Mouse (Mus musculus) heart, adult 18-20 months (tissue): ENCODE measurements at regions not wholly inside any gene's neighbourhood (a gene's known extent, or its start where the extent isn't known, plus 50 kb on each side); places are given as distances from the start of the nearest gene placed in this dataset.
"Not testable (repeated sequence)": the region's sequence is repeated elsewhere in the genome, so short reads cannot be mapped to it uniquely, and the experiment has no call there.

Source experiments
- DNase-seq, 2 experiments: peaks; one replicate each; pipeline ENCODE4 v3.0.0; 2021 to 2022; ENCODE audit warnings: mixed read lengths in 1 of 2

- no peak for DNase-seq
Measured at GRCm38 (mm10) chr13:28839084-28839483, 114.4 kb downstream of the Sox4 start.

GRCm38 (mm10) chr13:28838216-28838615 lies 115.3 kb downstream of the Sox4 start:
- DNase-seq, result no peak

GRCm38 (mm10) chr13:28837196-28837595 lies 116.3 kb downstream of the Sox4 start:
- not testable (repeated sequence) for DNase-seq

DNA sequence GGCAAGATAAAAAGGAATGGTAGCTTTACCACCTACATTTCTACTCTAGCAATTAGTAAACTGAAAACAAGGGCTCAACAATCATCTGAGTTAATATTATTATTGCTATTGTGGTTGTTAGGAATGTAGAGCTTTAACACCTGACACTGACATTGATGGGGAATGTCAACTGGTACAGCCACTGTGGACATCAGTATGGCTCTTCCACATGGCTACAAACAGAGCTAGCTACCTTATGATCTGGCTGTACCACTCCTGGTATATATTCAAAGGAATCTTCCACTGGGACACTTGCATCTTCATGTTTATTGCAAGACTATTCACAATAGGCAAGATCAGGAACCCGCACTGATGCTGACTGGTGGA lies 119.8 kb downstream of the Sox4 start:
- DNase-seq, result no peak

- no peak for DNase-seq
Measured at GRCm38 (mm10) chr13:28832855-28833699, 120.4 kb downstream of the Sox4 start.

DNA sequence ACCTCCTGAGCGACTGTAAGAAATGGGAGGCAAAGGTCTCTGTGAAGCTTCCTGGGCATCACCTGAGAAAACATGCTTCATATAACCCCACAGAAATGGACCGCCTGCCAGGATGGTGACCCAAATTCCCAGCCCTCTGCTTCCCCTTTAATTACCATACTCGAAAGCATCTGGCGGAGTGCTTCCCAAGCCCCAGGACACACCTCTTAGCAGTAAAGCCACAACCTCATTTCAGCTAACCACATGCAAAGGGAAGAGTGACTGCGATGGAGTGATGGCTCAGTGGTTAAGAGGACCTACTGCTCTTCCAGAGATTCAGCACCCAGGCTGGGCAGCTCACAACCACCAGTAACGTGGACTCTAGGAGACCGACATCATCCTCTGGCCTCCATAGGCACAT lies 127.2 kb downstream of the Sox4 start:
- DNase-seq, result no peak

GRCm38 (mm10) chr13:28823985-28824384 lies 129.5 kb downstream of the Sox4 start:
- no peak for DNase-seq

GRCm38 (mm10) chr13:28823311-28823880 lies 130.1 kb downstream of the Sox4 start:
- no peak for DNase-seq

DNA sequence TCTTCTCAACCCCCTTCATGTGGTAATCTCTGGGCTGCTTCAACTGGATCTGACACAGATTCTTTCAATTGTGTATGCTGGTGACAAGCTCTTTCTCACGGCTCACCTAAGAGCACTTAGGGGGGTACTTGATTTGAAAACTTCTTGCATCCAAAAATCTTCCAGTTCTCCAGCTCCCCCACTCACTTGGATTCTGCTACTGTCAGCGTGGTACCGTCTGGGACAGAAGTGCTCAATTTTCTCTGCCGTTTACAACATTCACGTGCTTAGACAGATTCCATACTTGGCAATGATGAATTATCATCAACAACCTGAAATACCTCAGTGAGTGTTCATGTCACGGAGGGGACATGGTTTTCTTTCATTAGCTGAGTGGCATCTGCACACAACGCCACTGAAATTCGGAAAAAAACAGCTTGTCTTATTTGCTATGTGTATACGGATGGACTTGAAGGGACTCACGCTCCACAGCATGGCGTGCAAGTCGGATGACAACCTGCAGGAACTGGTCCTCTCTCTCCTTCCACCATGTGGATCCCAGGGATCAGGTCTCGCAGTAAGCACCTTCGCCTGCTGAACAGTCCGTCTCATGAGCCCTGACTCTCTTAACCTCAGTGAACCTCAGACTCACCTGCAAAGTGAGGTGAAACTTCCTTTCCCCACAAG lies 132.5 kb downstream of the Sox4 start:
- no peak for DNase-seq

DNA sequence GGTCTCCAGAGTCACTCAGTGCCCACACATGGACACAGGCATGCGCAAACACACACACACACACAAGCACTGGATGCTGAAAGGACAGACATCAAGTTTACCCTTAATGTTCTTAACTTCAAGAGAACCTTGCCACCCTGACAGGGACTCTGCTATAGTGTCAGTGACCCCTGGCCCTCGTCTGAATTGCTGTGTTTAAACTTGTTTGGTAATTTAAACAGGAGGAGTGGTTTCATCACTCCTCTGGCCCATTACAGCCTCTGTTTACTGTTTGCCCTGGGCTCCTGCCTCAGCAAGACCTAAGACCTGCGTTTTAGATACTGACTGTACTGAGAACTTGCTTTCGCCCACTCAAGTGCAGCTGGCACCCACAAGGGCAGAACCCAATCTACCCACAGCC lies 139.4 kb downstream of the Sox4 start:
- DNase-seq, result no peak

DNA sequence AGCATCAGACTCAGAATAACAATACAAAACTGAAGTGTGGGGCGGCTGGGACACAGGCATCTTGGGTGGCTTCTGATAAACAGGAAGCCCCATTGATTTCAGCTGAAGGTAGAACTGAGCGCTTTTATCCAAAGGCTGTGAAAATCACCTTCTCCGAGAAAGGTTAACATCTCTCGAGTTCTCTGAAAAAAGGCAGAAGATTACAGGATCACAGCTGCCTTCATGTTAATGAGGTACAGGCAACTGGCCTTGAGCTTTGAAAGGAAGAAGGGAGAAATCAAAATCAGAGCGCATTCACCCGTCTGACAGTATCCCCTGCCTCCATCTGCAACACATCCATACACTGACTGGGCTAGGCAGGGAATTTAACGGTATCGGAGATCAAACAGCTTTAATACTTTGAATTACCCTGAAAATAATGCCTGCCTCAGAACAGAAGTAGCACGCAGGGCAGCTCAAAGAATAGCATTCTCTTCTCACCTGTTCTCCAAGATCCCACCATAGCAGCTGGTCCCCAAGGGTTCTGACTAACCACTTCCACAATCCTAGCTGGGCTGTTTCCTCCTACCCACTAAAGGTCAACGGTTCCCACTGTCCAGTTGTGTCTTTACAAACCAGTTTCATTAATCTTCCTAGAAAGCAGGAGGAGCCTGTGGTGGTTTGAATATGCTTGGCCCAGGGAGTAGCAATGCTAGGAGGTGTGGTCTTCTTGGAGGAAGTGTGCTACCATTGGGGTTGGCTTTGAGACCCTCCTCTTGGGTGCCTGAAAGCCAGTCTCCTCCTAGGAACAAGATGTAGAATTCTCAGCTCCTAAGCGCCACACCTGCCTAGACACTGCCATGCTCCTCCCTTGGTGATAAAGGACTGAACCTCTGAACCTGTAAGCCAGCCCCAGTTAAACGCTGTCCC lies 141.6 kb downstream of the Sox4 start:
- DNase-seq, result no peak

DNA sequence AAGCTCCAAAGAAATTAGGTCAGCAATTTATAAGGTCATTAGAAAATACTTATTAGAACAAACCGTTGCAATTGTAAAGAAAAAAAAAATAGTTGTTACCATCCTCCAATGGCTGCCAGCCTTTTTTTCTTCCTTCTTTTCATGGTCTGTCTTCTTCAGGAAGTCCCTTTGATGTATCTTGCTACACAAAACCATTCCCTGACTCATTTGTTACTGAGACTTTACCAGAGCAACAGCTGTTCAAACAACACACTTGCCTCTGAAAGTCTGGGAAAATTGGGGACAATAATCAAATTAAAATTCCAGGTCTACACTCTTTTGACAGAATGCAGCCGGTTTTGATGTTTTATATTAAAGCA lies 142.5 kb downstream of the Sox4 start:
- no peak for DNase-seq

- no peak for DNase-seq
Measured at GRCm38 (mm10) chr13:28810326-28811080, 143.0 kb downstream of the Sox4 start.

DNA sequence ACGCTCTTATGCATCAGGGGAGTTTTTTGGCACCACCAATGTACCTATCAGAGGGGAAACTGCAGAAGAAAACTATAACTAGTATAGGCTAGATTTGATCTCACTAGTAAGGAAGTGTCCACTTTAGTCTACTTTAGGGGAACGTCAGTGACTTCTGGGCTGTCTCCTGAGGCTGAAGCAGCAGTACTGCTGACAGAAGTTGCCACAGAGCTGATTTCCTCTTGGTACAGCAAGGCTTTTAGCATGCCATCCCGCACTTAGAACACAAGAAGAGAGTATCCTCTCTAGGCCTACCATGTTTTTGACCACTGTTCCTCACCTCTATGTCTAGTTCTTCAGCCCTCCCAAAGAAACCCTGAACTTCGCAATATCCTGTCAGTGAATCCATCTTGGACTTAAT lies 148.2 kb downstream of the Sox4 start:
- no peak for DNase-seq

DNA sequence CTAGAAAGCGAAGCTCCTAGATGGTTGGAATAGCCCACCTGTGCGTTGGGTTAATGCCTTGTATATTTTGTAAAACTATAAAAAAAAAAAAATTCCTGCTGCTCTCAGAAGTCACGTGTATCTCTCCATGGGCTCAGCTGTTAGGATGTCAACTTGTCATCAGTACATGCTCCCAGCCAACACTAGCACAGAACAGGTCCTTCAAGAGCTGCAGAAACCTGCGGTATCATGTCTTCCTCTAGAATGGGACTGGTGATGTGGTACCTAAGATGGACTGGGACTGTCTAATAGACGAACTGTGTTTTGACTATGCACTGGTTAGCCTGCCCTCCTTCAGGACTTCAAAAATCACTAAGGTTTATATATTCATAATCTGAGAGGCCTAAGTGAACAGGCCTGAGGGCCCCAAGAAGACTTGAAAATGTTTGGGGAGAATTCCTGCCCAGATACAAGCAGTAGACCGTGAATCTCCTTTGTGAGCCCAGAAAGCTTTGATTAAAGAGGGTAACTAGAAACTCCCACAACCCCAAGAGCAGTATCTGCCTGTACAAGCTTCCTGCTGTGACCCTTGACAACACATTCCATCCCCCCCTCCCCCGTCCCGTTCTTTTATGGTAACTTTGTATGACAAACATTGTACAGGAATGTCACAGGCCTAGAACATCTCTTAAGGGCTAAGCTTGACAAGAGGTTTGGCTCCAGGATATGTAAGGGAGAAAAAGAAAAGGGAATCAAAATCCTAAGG lies 152.1 kb downstream of the Sox4 start:
- no peak for DNase-seq

GRCm38 (mm10) chr13:28800676-28801075 lies 152.8 kb downstream of the Sox4 start:
- DNase-seq, result no peak

DNA sequence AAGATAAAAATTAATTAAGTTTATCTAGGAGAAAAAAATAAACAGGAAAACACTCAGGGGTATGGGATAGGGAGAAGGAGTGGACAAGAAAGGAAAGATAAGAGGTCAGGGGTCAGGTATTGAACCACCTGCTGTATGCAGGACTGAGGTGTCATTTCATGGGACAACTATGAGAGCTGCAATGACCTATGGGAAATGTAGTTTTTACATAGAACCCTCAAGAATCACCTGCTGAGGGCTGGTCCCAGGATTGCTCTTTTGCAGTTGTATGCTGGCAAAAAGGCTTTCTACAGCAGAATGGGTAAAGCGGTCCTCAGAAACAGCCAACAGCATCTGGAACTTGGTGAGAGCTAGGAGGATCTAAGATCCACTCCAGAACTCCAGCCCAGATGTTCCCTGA lies 154.0 kb downstream of the Sox4 start:
- no peak for DNase-seq

DNA sequence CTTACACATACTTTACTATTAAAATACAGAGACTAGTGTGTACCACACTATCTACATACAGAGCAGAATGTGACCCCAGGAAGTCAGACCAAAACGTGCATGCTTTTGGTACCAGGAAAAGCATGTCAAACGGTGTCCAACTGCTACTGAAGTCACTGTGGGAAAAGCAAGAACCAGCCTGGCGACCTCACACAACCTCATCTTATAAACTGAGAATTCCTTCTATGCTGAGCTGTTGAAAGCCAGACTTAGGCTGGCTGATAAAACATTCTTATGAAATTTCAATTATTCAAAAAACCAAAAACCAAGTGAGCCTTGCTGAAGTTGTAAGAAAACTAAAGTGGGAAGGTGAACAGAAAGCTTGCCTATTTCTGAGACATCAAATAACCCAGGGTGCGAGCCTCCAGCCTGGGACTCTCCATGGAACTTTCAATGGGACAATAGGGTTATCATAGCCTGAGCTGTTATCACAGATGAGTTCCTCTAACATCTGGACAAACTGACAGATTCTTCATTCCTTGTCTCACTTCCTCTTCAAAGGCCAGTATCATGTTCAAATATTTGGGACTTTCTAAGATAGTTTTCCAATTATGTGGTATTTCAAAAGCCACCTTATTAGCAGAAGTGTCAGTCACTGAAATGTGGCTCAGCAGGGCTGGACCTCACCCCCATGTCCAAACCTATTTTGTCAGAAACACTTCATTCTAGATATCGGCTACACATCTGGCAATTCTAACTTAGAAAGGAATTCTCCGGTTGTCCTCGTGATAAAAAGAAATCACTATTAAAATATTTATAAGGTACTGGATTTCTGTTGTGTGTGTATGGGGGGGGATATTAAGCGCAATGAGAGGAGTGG lies 155.7 kb downstream of the Sox4 start:
- no peak for DNase-seq

- DNase-seq, result no peak
Measured at GRCm38 (mm10) chr13:28795274-28795673, 158.2 kb downstream of the Sox4 start.

GRCm38 (mm10) chr13:28794547-28794946 lies 159.0 kb downstream of the Sox4 start:
- DNase-seq, result no peak
